26 mouse cellular contexts compared by ENCODE assay signal in genomic region chr9:61267541-61267940, GRCm38 (mm10).
DNase-seq lines count a peak whose midpoint lies in the region; ATAC-seq and TF ChIP-seq lines count a peak whose summit lies in the region.
"Had no signal": no experiment of that assay in that cellular context is flagged by ENCODE, and none has a peak within 500 bp of the region (broad histone marks: within the 10 kb centered on the region; RNA-seq: fewer than 3 reads in every experiment).

No protein-coding gene starts in this region.

- peak overlapping the region; percentile 37 for H3K4me3 ChIP-seq in E14TG2a.4 (replicated peaks; ENCODE audit: low read length)
- H3K4me3 ChIP-seq in ES-E14 (ENCODE audit: insufficient read depth in 1 of 2, low read depth in 1 of 2, low read length in 2 of 2, poor library complexity in 1 of 2, severe bottlenecking in 1 of 2), result no peak overlapping the region
- H3K4me3 ChIP-seq in heart, embryonic 12.5 days, result no peak overlapping the region
- H3K4me3 ChIP-seq: embryonic facial prominence, embryonic 12.5 days; embryonic facial prominence, embryonic 15.5 days; heart, embryonic 15.5 days; hindbrain, embryonic 10.5 days; hindbrain, embryonic 13.5 days; intestine, embryonic 15.5 days had no signal

- H3K4me1 ChIP-seq in E14TG2a.4 (replicated peaks; ENCODE audit: low read depth, low read length), result peaks cover 67% of the 10 kb centered on the region
- H3K4me1 ChIP-seq in ES-E14 (ENCODE audit: control insufficient read depth in 2 of 2, insufficient read depth in 2 of 2, low read length in 2 of 2, poor library complexity in 1 of 2), result peaks cover 8 to 28% of the 10 kb centered on the region in 2 experiments; a peak in 3 of 4 replicates
- no peaks in the 10 kb centered on the region for H3K4me1 ChIP-seq in heart, embryonic 12.5 days (replicated peaks)
- H3K4me1 ChIP-seq: heart, embryonic 15.5 days; intestine, embryonic 15.5 days had no signal

- no peak for ATAC-seq in heart, embryonic 12.5 days (ENCODE audit: insufficient number of reproducible peaks, low FRiP score)
- ATAC-seq: forebrain, embryonic 14.5 days; forebrain, postnatal 0 days; hindbrain, embryonic 16.5 days; intestine, embryonic 15.5 days had no signal

- no peak overlapping the region for H3K4me2 ChIP-seq in heart, embryonic 12.5 days
- H3K4me2 ChIP-seq: embryonic facial prominence, embryonic 12.5 days; embryonic facial prominence, embryonic 15.5 days; heart, embryonic 11.5 days; heart, embryonic 15.5 days; hindbrain, embryonic 13.5 days; intestine, embryonic 15.5 days had no signal

- H3K27ac ChIP-seq in ES-E14 (ENCODE audit: insufficient read depth, low read depth, low read length, poor library complexity, severe bottlenecking), result peak overlapping the region; percentile 74
- no peak overlapping the region for H3K27ac ChIP-seq in heart, embryonic 12.5 days (ENCODE audit: poor library complexity, severe bottlenecking)
- H3K27ac ChIP-seq: embryonic facial prominence, embryonic 12.5 days; embryonic facial prominence, embryonic 15.5 days; heart, embryonic 15.5 days; hindbrain, embryonic 10.5 days; hindbrain, embryonic 13.5 days; intestine, embryonic 15.5 days had no signal

- peaks cover 3% of the 10 kb centered on the region; the same call in 1 of the 2 replicates for H3K27me3 ChIP-seq in E14TG2a.4 (ENCODE audit: insufficient read depth, low read length)
- H3K27me3 ChIP-seq in splenic B cell, adult 2 months (ENCODE audit: control insufficient read depth, insufficient read depth, low read length, poor library complexity, severe bottlenecking), result no peaks in the 10 kb centered on the region
- peaks cover 62% of the 10 kb centered on the region for H3K27me3 ChIP-seq in heart, embryonic 12.5 days (replicated peaks)
- H3K27me3 ChIP-seq: embryonic facial prominence, embryonic 12.5 days had no signal

- TF ChIP-seq CTCF in E14TG2a.4 (conservative IDR thresholded peaks at IDR 0.05; ENCODE audit: low read length), result no peak

- H3K36me3 ChIP-seq in E14TG2a.4 (ENCODE audit: insufficient read depth, low read length), result no peaks in the 10 kb centered on the region
- no peaks in the 10 kb centered on the region for H3K36me3 ChIP-seq in ES-E14 (ENCODE audit: control insufficient read depth, insufficient read depth, low read length, poor library complexity, severe bottlenecking)
- no peaks in the 10 kb centered on the region for H3K36me3 ChIP-seq in splenic B cell, adult 2 months (ENCODE audit: control insufficient read depth, insufficient read depth, low read length, poor library complexity, severe bottlenecking)
- no peaks in the 10 kb centered on the region for H3K36me3 ChIP-seq in heart, embryonic 12.5 days
- H3K36me3 ChIP-seq: embryonic facial prominence, embryonic 12.5 days; embryonic facial prominence, embryonic 15.5 days; heart, embryonic 15.5 days; hindbrain, embryonic 10.5 days; hindbrain, embryonic 13.5 days; intestine, embryonic 15.5 days had no signal

- 0 out of 2 replicates have a peak overlapping the region, but pooled peaks have one; percentile 8 for H3K9ac ChIP-seq in ES-E14 (ENCODE audit: insufficient read depth, low read depth, low read length, poor library complexity, severe bottlenecking)
- no peak overlapping the region for H3K9ac ChIP-seq in heart, embryonic 12.5 days
- H3K9ac ChIP-seq: embryonic facial prominence, embryonic 12.5 days; embryonic facial prominence, embryonic 15.5 days; forebrain, postnatal 0 days; heart, embryonic 15.5 days; hindbrain, embryonic 13.5 days; intestine, embryonic 15.5 days had no signal

- peaks cover 22% of the 10 kb centered on the region for H3K9me3 ChIP-seq in E14TG2a.4 (ENCODE audit: low read length)
- no peaks in the 10 kb centered on the region for H3K9me3 ChIP-seq in ES-E14 (ENCODE audit: control insufficient read depth, insufficient read depth, low read depth, low read length)
- peaks cover 12% of the 10 kb centered on the region for H3K9me3 ChIP-seq in heart, embryonic 12.5 days (replicated peaks)
- H3K9me3 ChIP-seq: embryonic facial prominence, embryonic 15.5 days; intestine, embryonic 15.5 days had no signal

- in situ Hi-C loops in ES-E14 (cut with MboI; ENCODE audit: low sequenced_read_pairs in 2 of 2, unreplicated experiment in 2 of 2), result no loop called here

- DNase-seq in B cell, adult 2 months, result peak; percentile 29 to 44
- DNase-seq in ES-E14 (ENCODE audit: low read depth, low spot score), result peak; percentile 50
- peak; percentile 35 for DNase-seq in splenic B cell, adult 2 months (ENCODE audit: low read depth, low spot score)
- DNase-seq in ovary, postnatal 36 days (ENCODE audit: low spot score), result no peak
- no peak for DNase-seq in right cerebral cortex, postnatal 25 days
- DNase-seq: adrenal gland, postnatal 14 days; cerebellum, adult 11 months; cerebellum, adult 2 months; cerebellum, adult 9-11 months; cerebellum, postnatal 25 days; forebrain, postnatal 0 days; gastrocnemius, postnatal 10 days; gastrocnemius, postnatal 36 days; heart, postnatal 10 days; heart, postnatal 36 days had no signal

- 50% methylated on average over 4 of the region's 4 CpGs for WGBS in heart, embryonic 12.5 days

TF ChIP-seq in ES-E14, 5 proteins besides CTCF, POLR2A, EP300 and RAD21:
- no peak for TF ChIP-seq ZC3H11A (IDR thresholded peaks at IDR 0.05; ENCODE audit: borderline replicate concordance, low read depth, low read length)
- 0 out of 2 replicates have a peak, but pooled peaks have one; percentile 26 for TF ChIP-seq MAFK (IDR thresholded peaks at IDR 0.05; ENCODE audit: insufficient read depth, low read depth, low read length)

Comparison
In these comparisons a context has a peak if more than half of its experiments do, and no peak if none do; other contexts are left out.
1. DNase-seq: peak in B cell, adult 2 months (2 of 2), ES-E14 (single experiment) and splenic B cell, adult 2 months (single experiment); none in ovary, postnatal 36 days (single experiment) and right cerebral cortex, postnatal 25 days (single experiment).